Mouse (Mus musculus): ENCODE results near the gene Spata25. TPM values are rescaled to one million over a fixed set of nuclear protein-coding genes. Genes with fewer than 3 reads are reported as not detected.
"Not testable (repeated sequence)": the region's sequence is repeated elsewhere in the genome, so short reads cannot be mapped to it uniquely, and the experiment has no call there.

The Spata25 gene
- 1 to 10 TPM in 1 of 2 experiments, under 1 TPM in 1; 0.86 to 1.0 TPM for total RNA-seq (2021)
- long read RNA-seq, experiment 1, result 0 reads
- long read RNA-seq, experiment 2, result 0 reads

DNA sequence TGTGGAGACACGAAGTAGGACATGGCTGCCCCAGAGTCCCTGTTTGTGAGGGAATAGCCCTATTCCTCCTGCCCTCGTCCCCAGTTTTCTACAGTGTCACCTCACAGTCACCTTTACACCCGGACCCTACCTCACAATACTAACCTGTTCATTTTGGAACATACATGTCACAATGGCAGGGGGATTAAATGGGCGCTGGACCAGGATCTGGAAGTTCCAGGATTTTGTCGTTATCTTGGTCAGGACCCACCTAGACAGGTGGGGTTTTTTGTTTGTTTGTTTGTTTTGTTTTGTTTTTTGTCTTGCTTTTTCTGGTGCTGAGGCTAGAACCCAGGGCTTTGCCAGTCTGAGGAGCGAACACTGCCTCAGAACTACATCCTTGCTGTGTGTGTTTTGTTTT lies at the start of gene Spata25:
Spata25 (minus strand) TSS at position 101 of the 400 bp plus-strand sequence.
- no peak for DNase-seq
- intact Hi-C loops (cut with DNase I), result loop anchor here (10.0 kb wide), 1 partner anchor 206 kb away; the partner anchor contains the start of gene Ncoa5

DNA sequence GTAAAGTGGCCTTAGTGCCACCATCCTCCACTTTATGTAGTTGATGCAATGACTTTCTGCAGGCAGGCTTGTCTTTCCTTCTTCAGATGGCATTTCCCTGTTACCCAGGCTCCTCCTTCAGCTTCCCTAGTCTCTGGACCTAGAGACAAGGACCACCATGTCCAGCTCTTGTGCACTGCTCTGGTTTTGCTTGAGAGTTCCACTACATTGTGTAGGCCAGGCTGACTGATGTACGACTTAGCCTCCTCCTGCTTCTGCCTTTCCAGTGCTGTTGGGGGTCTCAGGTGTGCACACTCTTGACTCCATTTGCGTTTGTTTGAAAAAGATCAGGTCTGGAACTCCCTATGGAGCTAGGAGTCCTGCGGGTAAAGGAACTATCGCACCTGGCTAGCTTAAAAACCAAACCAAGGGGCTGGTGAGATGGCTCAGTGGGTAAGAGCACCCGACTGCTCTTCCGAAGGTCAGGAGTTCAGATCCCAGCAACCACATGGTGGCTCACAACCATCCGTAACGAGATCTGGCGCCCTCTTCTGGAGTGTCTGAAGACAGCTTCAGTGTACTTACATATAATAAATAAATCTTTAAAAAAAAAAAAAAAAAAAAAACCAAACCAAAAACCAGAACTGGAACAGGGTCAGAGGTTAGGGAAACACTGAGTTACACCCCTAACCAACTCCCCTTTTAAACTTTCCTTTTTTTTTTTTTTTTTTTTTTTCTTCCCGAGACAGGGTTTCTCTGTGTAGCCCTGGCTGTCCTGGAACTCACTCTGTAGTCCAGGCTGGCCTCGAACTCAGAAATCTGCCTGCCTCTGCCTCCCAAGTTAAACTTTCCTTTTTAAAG lies 49.3 kb upstream of the Spata25 start:
- intact Hi-C loops (cut with DNase I), result loop anchor here (2.0 kb wide), 1 partner anchor 45 kb away; the partner anchor contains the start of genes Ctsa and Neurl2
- not testable (repeated sequence) for DNase-seq

- intact Hi-C loops (cut with DNase I); DNase-seq: not testable (repeated sequence)
These were observed 47.3 kb upstream of the Spata25 start for GRCm38 (mm10) chr2:164875648-164876047.

DNA sequence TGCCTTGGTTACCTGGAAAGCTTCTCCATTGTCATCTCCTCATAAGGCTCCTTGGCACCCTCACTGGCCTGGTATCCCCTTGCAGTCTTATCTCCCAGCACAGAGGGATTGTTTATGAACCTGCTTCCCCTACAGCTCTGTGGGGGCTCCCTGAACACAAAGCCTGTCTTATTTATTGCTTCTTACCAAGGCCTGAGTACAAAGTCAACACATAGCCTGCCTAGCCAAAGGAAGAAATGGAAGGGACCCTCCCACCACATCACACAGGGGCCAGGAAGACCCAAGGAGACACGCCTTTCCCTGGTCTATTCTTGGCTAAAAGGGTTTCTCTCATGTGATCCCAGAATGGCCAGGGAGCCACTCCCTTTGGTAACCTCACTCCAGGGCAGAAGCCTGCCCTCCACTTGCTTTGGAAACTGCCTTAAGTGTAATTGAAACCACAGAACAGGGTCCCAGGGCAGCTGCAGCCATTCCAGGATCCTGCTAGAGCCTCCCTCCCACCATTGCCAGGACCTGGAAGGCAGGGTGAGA lies 46.0 kb upstream of the Spata25 start:
- intact Hi-C loops (cut with DNase I), result no loop called here
- DNase-seq, result peak; percentile 54 to 57

DNA sequence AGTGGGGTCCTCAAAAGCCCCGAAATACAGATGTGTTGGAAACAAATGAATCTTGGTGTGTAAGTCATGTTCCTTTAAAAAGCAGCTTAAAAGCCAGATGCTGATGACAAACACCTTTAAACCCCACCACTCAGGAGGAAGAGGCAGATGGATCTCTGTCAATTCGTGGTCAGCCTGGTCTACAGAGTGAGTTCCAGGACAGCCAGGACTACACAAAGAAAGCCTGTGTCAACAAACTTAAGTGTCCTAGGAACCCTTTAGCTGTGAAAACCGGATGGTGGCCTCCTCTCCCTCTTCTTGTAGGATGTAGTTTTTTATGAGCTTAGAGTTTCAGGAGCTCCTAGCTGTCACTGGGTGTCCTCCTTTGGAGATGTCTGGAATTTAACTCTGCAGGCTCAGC lies 45.3 kb upstream of the Spata25 start:
- DNase-seq, result no peak

DNA sequence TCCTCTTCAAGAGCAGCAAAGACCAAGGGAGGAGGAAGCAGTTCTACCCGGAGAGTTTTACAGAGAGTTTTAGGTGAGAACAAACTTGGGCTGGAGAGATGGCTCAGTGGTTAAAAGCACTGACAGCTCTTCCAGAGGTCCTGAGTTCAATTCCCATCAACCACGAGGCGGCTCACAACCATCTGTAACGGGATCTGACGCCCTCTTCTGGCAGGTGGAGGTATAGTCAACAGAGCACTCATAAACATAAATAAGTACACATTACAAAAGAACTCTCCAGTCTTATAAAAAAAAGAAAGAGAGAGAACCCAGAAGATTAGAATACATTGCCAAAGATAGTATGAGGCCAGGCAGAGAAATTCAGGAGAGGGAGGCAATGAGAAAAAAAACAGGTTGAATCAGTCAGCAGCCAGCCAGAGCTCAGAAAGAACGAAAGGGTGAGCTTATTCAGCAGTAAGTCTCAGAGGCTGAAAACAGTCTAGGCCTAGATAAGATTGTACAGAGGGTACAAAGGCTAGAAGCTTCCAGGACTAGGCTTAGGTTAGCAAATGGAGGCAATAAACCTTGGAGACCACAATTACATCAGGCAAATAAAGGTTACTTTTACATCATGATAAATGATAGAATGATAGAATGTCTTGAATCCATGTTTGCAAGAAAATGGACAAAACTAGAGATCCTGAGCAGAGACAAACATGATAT lies 43.4 kb upstream of the Spata25 start:
- no peak for DNase-seq
- intact Hi-C loops (cut with DNase I), result no loop called here

More for the DNA sequence above, 45.3 kb upstream of the Spata25 start:
- intact Hi-C loops (cut with DNase I), result no loop called here

DNA sequence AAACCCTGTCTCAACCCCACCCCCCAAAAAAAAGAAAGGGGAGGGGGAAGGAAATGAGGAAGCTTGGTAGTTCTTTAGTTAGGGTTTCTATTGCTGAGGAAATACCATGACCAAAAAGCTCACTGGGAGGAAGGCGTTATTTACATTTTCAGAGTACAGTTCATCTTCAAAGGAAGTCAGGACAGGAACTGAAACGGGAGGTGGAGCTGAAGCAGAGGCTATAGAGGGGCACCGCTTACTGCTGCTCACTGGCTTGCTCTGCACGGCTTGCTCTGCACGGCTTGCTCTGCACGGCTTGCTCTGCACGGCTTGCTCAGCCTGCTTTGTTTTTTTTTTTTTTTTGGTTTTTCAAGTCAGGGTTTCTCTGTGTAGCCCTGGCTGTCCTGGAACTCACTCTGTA lies 40.2 kb upstream of the Spata25 start:
- intact Hi-C loops (cut with DNase I), result no loop called here
- DNase-seq, result no peak

- intact Hi-C loops (cut with DNase I), result no loop called here
- no peak for DNase-seq
These were observed 39.2 kb upstream of the Spata25 start for GRCm38 (mm10) chr2:164867566-164867965.

DNA sequence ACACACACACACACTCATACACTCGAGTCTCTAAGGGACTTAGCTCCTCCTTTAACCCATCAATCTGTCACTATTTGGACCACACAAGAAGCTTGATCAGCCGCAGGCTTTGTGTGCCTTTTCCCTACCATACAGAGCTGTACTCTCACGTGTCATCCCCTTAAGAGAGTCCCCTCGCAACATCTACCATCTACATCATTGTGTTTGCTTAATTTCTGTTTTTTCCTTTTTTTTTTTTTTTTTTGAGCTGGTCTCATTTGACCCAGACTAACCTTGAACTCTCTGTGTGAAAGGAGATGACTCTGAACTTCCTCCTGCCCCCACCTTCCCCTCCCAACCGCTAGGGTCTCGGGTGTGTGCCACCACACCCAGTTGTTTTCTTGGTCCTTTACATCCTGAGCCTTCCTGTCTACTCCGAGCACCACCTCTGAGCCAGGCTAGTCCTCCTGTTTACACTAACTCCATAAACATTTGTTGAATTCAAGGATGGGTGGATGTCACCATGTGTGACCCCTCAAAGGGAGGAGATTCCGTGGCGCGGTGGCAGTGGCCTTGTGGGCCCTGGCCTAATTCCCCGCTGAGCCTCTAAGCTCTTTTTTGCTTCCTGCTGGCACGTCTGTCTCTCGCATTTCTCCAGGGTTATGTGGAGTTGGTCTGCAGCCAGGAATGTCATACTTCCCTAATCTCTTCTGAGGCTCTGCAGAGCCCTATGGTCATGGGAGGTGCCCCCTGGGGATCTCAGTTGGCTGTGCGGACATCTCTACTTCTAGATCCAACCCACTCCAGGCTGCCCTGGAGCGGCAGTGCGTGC lies 38.6 kb upstream of the Spata25 start:
- intact Hi-C loops (cut with DNase I), result no loop called here
- DNase-seq, result peak; percentile 78 to 90

DNA sequence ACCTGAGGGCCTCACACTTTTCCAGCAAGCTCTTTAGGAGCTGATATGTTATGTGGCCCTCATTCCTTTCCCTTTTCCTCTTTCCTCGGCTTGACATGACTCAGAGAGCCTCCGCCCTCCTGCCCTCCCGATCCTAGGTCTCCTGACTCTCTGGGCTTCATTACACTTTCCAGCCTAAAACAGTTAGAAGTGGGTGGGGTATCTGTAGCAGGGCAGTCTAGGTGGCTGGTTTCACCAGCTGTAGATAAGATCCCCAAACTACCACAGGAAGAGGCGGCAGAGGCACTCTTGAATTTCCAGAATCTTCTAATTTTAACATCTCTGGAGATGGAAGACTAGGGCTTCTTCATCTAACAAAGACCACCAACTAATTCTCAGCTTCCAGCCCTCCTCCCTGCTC lies 36.3 kb upstream of the Spata25 start:
- intact Hi-C loops (cut with DNase I), result no loop called here
- DNase-seq, result no peak

GRCm38 (mm10) chr2:164863411-164863810 lies 35.1 kb upstream of the Spata25 start:
- intact Hi-C loops (cut with DNase I), result not testable (repeated sequence)

DNA sequence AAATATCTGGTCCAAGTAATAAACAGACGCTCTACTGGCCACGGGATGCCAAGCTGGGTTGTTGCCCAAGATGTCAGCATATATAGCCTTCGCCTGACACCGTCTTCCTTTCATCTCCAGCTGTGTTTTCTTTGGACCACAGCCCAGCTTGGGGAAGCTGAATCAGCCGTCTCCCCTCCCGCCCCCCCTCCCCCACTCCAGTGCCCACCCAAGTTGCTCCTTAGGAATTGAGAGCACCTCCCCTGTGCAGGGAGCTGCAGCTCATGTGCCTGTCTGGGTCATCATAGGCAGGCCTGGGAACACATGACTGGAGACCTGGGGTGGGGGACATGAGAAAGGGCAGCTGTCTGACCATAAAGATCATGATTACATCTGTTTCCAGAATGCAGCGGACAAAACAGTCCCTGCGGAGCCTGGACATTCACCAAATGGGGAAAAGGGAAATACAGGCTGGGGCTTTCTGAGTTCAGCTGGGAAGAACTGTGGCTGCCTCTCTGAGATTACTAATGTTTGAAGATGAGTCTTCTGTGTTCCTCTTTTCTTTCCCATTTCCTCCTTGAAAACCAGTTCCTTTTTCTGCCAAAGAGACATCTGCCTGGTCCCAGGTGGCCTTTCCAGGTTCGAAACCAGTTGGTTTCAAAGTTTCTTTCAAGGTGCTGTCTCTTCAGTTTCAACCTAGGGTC lies 34.0 kb upstream of the Spata25 start:
- peak; percentile 67 to 84 for DNase-seq
- intact Hi-C loops (cut with DNase I), result no loop called here

More at GRCm38 (mm10) chr2:164863411-164863810, 35.1 kb upstream of the Spata25 start:
- not testable (repeated sequence) for DNase-seq

DNA sequence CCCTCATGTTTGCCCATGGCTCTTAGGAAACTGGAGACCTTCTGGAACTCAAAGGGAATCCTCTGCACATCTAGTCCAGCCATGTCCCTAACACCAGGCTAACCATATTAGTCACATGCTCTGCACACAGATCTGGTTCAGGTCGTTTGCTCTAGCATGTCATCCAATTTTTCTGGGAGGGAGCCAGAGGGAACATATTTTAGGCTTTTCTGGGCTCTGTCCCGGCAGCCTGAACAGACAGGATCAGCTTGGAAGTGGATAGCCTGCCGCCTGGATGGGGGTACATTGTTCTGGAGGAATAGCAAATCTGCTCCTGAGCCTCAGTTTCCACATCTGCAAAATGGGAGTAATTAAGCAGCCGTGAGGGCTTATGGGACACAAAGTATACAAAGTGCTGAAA lies 32.8 kb upstream of the Spata25 start:
- intact Hi-C loops (cut with DNase I), result no loop called here
- no peak for DNase-seq

DNA sequence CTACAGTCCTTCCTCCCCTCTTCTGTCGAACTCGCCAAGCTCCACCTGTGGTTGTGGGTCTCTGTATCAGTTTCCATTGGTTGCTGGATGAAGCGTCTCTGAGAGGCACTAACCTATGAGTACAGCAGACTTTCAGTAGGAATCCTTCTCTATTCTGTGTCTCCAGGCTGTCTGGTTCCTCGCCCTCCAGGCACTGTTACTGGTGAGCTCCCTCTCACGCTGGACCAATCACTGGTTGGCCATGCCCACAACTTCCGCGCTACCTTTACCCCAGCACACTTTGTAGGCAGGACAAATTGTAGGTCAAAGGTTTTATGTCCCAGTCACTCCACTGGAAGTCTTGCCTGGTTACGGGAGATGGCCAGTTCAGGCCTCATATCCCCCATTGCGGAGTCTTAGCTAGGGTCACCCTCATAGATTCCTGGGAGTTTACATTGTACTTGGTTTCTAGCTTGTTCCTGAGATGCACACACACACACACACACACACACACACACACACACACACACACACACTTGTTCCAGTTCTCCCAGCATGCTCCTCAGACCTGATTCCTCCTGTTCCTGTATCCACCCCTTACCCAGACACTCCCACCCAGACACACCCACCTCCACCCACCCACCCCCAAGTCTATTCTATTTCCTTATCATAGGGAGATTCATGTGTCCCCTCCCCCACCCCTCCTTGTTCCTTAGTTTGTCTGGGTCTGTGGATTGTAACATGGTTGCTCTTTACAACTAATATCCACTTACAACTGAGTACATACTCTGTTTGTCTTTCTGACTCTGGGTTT lies 31.5 kb upstream of the Spata25 start:
- DNase-seq, result no peak
- intact Hi-C loops (cut with DNase I), result no loop called here

GRCm38 (mm10) chr2:164859155-164859554 lies 30.8 kb upstream of the Spata25 start:
- DNase-seq, result no peak
- intact Hi-C loops (cut with DNase I), result no loop called here

DNA sequence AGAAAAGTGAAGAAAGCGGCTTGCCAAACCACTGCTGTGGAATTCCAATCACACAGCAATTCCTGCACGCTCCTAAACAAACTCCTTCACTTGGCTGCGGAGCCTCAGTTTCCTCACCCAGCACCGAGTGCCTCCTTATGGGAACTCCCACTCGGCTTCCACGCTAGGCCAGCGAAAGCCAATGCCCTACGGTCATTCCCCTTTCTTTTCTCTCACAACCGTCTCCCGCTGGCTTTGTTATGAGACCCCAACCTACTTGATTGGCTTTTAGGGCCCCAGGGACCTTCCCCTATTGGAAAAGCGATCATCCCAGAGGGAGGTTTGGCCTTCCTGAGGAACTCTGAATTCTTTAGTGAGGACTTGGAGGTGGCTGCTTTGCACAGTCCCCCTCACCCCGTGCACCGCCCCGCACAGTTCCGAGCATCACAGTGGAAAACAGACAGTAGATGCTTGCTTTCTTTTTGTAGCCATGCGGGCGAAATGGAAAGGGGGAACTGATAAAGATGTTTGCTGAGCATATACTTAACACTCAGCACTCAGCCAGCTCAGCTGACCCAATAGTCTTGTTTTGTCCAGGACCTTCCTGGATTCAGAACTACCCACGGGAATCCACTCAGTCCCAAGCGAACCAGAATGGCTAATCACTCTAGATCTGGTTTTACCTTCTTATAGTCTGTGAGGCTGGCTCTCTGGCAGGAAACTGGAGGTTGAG lies 29.7 kb upstream of the Spata25 start:
- DNase-seq, result no peak
- intact Hi-C loops (cut with DNase I), result loop anchor here (2.0 kb wide), 1 partner anchor 23 kb away; no protein-coding TSS in a partner anchor

- DNase-seq, result peak; percentile 66 to 75
- intact Hi-C loops (cut with DNase I), result loop anchor here (2.0 kb wide), 1 partner anchor 22 kb away; no protein-coding TSS in a partner anchor
These were observed 28.9 kb upstream of the Spata25 start, which contains the start of gene Pltp for GRCm38 (mm10) chr2:164857101-164857821. Pltp (minus strand) TSS chr2:164857711.
